Mouse (Mus musculus) neural tube, embryonic 15.5 days (tissue): Measurements from ENCODE around the gene Fam69a. TPM values are rescaled to one million over a fixed set of nuclear protein-coding genes. Genes with fewer than 3 reads are reported as not detected.

Source experiments
- ATAC-seq: fragments of 200-750 bp; cut with Nextera tagmentation; 2 replicates; pipeline ENCODE4 v1.8.0; 2017; ENCODE audit warnings: mild to moderate bottlenecking, moderate TSS enrichment, moderate library complexity; ENCODE audit not compliant: low FRiP score
- H3K27ac ChIP-seq: fragments of 300-500 bp; sonication (generic); replicated peaks from 2 replicates; pipeline ENCODE4 v1.5.1; 2015; ENCODE audit warnings: mild to moderate bottlenecking, inconsistent platforms
- H3K27me3 ChIP-seq: fragments of 300-500 bp; sonication (generic); replicated peaks from 2 replicates; pipeline ENCODE4 v1.6.1; 2015; ENCODE audit warnings: inconsistent platforms
- H3K36me3 ChIP-seq: fragments of 300-500 bp; sonication (generic); 2 replicates; pipeline ENCODE4 v1.6.1; 2015; ENCODE audit warnings: inconsistent platforms
- H3K4me1 ChIP-seq: fragments of 300-500 bp; sonication (generic); 2 replicates; pipeline ENCODE4 v1.6.1; 2015; ENCODE audit warnings: inconsistent platforms
- H3K4me2 ChIP-seq: fragments of 300-500 bp; sonication (generic); 2 replicates; pipeline ENCODE4 v1.6.1; 2015; ENCODE audit warnings: inconsistent platforms, mild to moderate bottlenecking, moderate library complexity
- H3K4me3 ChIP-seq: fragments of 300-500 bp; sonication (generic); replicated peaks from 2 replicates; pipeline ENCODE4 v1.5.1; 2015; ENCODE audit warnings: mild to moderate bottlenecking, inconsistent platforms
- H3K9ac ChIP-seq: fragments of 300-500 bp; sonication (generic); replicated peaks from 2 replicates; pipeline ENCODE4 v1.6.1; 2015; ENCODE audit warnings: mild to moderate bottlenecking, inconsistent platforms
- H3K9me3 ChIP-seq: fragments of 300-500 bp; sonication (generic); replicated peaks from 2 replicates; pipeline ENCODE4 v1.6.1; 2016; ENCODE audit warnings: inconsistent platforms
- WGBS: fragments of 180-500 bp; shearing (Covaris S2); methylation state at CpG from one replicate; pipeline ENCODE4 v1.1.7; 2015; ENCODE audit warnings: mixed read lengths; 5-methylcytosine and 5-hydroxymethylcytosine counted together
- polyA plus RNA-seq: library from polyadenylated mRNA; unstranded; fragments of >200 nt; fragmentation: Nextera tagmentation; extraction: Ambion mirVana; gene quantifications from 2 replicates; pipeline ENCODE4 v1.2.1, GENCODE M21; 2015

Fam69a gene
- polyA plus RNA-seq, 1 experiment from 2014 or later = 79.1 TPM

DNA sequence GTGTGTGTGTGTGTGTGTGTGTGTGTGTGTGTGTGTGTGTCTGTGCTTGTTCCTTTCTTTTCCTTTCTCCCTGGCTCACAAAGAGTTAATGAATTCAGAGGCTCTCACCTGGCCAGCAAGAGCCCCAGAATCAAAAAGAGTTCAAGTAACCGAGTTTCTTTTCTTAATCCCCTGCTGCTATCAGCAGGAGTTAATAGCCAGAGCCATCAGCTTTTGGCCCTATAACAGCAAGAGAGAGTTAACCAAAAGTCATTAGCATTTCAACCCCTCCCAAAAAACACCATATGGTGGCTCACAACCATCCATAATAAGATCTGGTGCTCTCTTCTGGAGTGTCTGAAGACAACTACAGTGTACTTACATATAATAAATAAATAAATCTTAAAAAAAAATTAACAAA is 27.3 kb upstream of the Fam69a start:
- no peaks in the 10 kb centered on the region for H3K4me1 ChIP-seq
- H3K4me3 ChIP-seq = no peak overlapping the region
- no peak overlapping the region for H3K9ac ChIP-seq
- no peak overlapping the region for H3K27ac ChIP-seq
- H3K4me2 ChIP-seq = no peak overlapping the region
- no peaks in the 10 kb centered on the region for H3K36me3 ChIP-seq
- no peaks in the 10 kb centered on the region for H3K9me3 ChIP-seq
- 3% methylated on average over 1 of the region's 1 CpGs for WGBS
- no peak for ATAC-seq
- no peaks in the 10 kb centered on the region for H3K27me3 ChIP-seq

DNA sequence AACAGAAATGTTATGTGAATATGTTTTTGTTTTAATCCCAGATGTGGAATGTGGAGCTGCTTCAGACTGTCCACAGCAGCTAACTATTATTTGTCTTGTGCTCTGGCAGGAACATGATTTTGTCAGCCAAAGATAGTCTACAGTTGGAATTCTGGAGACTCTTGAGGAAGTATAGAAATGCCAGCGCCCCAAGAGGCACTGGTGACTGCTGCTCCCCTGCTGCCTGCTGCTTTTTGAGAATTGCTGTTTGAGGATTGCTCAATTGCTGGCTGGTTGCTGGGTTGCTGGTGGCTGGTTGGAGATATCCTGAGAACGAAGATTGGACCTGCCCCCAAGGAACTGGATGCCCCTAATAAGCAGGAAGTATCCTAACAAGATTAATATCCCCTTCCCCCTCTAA is 22.8 kb upstream of the Fam69a start:
- ATAC-seq = no peak
- no peaks in the 10 kb centered on the region for H3K4me1 ChIP-seq
- no peak overlapping the region for H3K9ac ChIP-seq
- WGBS = 44% methylated on average over 2 of the region's 2 CpGs
- H3K36me3 ChIP-seq = no peaks in the 10 kb centered on the region
- no peaks in the 10 kb centered on the region for H3K27me3 ChIP-seq
- H3K4me2 ChIP-seq = no peak overlapping the region
- no peak overlapping the region for H3K27ac ChIP-seq
- H3K4me3 ChIP-seq = no peak overlapping the region
- H3K9me3 ChIP-seq = no peaks in the 10 kb centered on the region

DNA sequence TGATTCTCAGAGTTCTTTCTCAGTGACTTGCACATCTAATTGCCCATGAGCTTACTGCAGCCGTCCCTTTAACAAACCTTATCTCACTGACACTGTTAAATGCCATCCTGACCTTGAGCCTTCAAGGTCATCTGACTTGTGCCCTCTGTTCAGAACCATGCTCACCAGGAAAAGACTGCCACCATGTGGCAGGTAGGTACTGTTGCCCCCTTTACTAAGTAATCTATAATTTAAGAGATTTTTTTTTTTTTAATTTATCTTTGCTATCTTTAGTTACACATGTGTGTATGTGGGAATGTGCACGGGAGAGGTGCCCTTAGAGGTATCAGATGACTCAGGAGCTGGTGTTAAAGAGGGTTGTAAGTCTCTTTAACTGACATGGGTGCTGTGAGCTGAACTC is 18.2 kb upstream of the Fam69a start:
- H3K9me3 ChIP-seq = no peaks in the 10 kb centered on the region
- H3K4me2 ChIP-seq = no peak overlapping the region
- H3K9ac ChIP-seq = no peak overlapping the region
- H3K4me1 ChIP-seq = no peaks in the 10 kb centered on the region
- no peak overlapping the region for H3K4me3 ChIP-seq
- no peak for ATAC-seq
- 57% methylated on average over 2 of the region's 2 CpGs for WGBS
- H3K36me3 ChIP-seq = no peaks in the 10 kb centered on the region
- no peak overlapping the region for H3K27ac ChIP-seq
- H3K27me3 ChIP-seq = no peaks in the 10 kb centered on the region

DNA sequence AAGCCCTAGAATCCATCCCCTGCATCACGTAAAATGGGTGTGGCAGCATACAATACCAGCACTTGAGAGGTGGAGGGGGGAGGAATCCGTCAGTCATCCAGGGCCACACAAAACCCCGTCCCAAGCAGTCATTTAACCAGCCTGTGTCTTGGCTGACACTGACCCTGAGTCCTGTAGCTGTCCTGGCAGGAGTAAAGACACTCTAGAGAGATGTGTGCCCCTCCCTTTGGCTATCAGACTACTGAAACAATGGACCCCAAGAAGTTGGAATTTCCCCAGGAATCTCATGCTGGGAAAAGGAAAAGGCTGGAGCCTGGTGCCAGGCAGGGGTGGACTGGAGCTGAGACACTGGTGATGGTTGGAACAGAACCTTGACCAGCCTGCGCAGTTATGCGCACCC is 15.8 kb upstream of the Fam69a start:
- Histone ChIP-seq H3K27ac (no peak overlapping the region), H3K36me3 (no peaks in the 10 kb centered on the region), H3K4me2 (no peak overlapping the region), H3K4me3 (no peak overlapping the region), H3K9me3 (no peaks in the 10 kb centered on the region), H3K9ac (no peak overlapping the region), H3K4me1 (no peaks in the 10 kb centered on the region), H3K27me3 (no peaks in the 10 kb centered on the region)
- ATAC-seq = no peak
- 70% methylated on average over 5 of the region's 5 CpGs for WGBS

DNA sequence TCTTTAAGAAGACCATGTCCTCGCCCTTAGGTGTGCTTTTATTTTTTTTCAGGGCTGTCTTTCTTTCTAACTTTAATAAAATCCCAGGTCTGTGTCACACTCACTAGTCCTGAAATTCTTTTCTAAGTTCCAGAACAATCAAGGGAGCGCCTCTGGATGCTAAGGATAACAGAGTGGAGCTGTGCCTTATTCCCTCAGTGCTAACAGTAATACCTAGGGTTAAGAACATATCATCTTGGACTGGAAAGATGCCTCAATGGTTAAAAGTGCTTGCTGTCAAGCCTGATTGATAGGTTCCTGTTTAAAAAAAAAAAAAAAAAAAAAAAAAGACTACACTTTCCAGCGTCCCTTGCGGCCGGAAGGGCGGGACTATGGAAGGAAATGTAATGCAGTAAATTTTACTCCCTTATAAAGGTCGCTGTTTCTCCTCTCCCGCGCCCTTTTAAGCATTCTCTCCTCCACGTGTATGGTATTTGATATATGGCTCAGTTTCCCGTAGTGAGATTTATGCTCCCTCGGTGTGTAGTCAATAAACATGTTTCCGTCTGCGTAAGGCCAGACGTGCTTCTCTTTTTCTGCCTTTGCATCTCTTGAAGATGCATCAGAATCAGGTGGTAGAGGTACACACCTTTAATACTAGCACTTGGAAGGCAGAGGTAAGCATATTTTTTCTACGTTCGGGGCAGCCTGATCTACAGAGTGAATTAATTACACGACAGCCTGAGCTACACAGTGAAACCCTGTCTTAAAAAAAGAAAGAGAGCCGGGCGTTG is 14.1 kb upstream of the Fam69a start:
- Histone ChIP-seq H3K4me3 (peak overlapping the region; percentile 60), H3K4me1 (no peaks in the 10 kb centered on the region), H3K9ac (peak overlapping the region; percentile 55), H3K4me2 (peak overlapping the region; percentile 56), H3K27ac (peak overlapping the region; percentile 78), H3K36me3 (no peaks in the 10 kb centered on the region), H3K27me3 (no peaks in the 10 kb centered on the region), H3K9me3 (no peaks in the 10 kb centered on the region)
- ATAC-seq = peak; percentile 87
- WGBS = 15% methylated on average over 20 of the region's 20 CpGs

DNA sequence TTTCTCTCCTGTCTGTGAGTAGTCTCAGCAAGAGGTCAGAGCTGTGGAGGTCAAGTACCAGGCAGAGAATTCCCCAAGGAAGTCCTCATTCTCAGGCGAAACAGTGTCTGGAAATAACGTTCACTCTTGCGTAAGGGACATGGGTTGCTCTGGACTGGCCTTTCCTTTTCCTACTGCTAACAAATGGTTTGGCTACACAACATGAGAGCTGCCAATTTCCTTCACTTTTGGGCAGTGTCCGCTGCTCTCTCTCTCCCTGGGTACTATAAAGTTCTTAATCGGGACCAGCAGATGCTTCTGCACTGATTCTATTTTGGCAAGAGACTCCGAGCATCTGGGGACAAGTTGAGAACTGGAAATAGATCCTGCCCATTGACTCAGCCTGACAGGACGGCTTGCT is 10.8 kb upstream of the Fam69a start:
- Histone ChIP-seq H3K4me3 (no peak overlapping the region), H3K27ac (no peak overlapping the region), H3K4me1 (no peaks in the 10 kb centered on the region), H3K9me3 (no peaks in the 10 kb centered on the region), H3K4me2 (no peak overlapping the region), H3K9ac (no peak overlapping the region), H3K27me3 (no peaks in the 10 kb centered on the region), H3K36me3 (no peaks in the 10 kb centered on the region)
- ATAC-seq = no peak
- WGBS = 74% methylated on average over 7 of the region's 7 CpGs

DNA sequence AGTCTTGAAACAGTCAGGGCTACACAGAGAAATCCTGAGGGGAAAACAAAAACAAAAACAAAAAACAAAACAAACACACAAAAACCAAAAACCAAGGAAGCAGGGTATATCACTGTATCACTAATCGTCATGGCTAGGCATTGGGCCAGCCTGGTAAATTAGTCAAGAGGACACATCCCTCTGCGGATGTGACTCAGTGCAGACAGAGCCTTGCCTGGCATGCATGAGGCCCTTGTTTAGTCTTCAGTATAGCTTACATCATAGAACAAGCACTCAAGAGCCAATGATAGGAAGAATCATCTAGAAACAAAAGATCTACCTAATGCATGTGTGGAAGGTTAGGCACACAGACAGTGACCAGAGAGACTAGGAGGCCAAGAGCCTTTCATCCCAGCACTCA is 9.1 kb upstream of the Fam69a start:
- Histone ChIP-seq H3K9me3 (no peaks in the 10 kb centered on the region), H3K9ac (no peak overlapping the region), H3K27me3 (no peaks in the 10 kb centered on the region), H3K4me1 (no peaks in the 10 kb centered on the region), H3K4me3 (no peak overlapping the region), H3K27ac (no peak overlapping the region), H3K4me2 (no peak overlapping the region), H3K36me3 (no peaks in the 10 kb centered on the region)
- WGBS = 90% methylated on average over 2 of the region's 2 CpGs
- ATAC-seq = no peak

DNA sequence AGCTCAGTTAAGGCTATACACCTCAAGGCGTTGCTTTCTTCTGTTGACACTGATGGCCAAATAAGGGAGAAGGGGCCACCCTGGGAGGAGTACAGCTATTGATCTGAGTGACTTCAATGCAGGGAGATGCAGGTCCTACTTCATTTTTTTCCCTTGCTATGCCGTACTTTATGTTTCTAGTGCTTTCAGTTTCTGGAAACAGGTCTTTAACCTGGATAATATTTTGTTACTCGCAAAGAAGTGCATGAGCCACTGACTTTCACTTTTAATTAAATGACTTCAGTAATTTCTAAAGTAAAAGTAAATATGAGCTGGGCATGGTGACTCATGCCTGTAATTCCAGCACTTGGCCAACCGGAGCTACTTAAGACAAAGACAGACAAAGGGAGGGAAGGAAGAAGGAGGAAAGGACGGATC is 958 bp upstream of the Fam69a start:
- Histone ChIP-seq H3K4me1 (peaks cover 17% of the 10 kb centered on the region), H3K36me3 (no peaks in the 10 kb centered on the region), H3K4me3 (peak overlapping the region; percentile 92), H3K27ac (peak overlapping the region; percentile 98), H3K4me2 (peak overlapping the region; percentile 67), H3K9ac (peak overlapping the region; percentile 97; the same call in 1 of the 2 replicates), H3K9me3 (no peaks in the 10 kb centered on the region), H3K27me3 (no peaks in the 10 kb centered on the region)
- ATAC-seq = no peak
- 15% methylated on average over 5 of the region's 5 CpGs for WGBS

DNA sequence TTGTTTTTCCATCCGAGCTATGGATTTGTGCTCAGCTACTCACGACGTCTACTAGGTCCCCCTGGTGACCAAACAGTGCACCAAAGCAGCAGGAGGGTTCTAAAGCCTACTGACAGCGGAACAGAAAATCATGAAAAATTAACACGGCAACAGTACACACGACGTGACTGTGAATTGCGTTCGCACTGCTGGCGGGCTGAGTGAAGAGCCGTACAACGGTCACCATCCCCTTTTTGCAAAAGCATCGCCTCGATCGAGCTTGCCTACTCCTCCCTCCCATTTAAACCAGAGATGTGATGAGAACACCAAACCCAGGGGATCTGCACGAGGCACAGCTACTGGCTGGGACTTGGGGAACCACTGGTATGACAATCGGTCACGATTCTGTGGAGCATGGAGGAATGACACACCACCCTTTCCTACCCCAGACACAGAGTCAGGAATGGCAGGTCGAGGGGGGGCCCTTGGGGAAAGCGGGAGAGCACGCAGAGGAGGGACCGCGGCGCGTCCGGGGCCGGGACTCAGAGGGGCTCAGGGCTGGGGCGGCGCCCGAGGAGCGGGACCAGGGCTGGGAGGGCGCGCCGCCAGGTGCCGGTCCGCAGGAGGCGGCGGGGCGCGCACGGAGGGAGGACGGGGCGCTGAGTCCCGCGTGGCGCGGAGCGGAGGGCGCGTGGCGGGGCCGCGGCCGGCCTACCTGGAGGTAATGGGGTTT is 474 bp downstream of the Fam69a start:
- Histone ChIP-seq H3K4me1 (peaks cover 17% of the 10 kb centered on the region), H3K27me3 (no peaks in the 10 kb centered on the region), H3K4me3 (peak overlapping the region; percentile 92), H3K27ac (peak overlapping the region; percentile 98), H3K9ac (peak overlapping the region; percentile 97), H3K36me3 (no peaks in the 10 kb centered on the region), H3K4me2 (peak overlapping the region; percentile 67), H3K9me3 (no peaks in the 10 kb centered on the region)
- 0% methylated on average over 49 of the region's 54 CpGs for WGBS
- ATAC-seq = peak; percentile 77

DNA sequence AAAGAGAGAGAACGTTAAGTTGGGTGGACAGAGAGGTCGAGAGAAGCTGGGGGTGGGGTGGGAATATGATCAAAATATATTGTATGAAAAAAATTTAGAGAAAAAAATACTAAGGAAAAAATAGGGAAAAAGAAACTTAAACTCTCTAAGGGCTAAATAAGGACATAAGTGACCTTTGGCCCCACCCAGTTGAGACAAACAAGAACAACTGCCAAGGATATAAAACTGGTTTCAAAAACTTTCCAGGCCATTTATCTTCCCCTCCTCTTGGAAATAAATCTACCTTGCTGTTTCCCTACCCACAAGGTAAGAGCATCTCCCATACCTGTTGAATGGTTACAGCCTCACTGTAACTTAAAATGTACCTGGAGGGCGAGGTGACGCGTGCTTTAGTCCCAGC is 2.9 kb downstream of the Fam69a start:
- Histone ChIP-seq H3K27ac (no peak overlapping the region), H3K9ac (no peak overlapping the region), H3K27me3 (no peaks in the 10 kb centered on the region), H3K4me2 (no peak overlapping the region), H3K36me3 (no peaks in the 10 kb centered on the region), H3K9me3 (no peaks in the 10 kb centered on the region), H3K4me3 (no peak overlapping the region), H3K4me1 (peaks cover 17% of the 10 kb centered on the region)
- 94% methylated on average over 5 of the region's 5 CpGs for WGBS
- no peak for ATAC-seq

DNA sequence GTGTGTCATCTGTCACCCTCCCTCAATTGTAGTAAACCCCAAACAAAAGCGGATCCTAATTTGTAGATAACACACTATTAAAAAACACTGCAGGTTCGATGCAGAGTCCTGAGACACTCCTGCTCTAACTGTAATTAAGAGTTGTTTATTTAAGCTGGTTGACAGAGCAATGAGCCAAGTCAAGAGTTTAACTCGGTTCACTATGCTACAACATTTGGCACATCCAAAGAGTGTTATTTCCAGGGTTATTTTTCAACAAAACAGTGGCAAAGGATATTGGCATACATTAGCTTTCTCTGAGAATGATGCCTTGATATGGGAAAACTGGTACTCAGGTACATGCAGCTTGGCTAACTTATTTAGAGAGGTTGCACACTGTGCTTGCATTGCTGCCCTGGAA is 4.9 kb downstream of the Fam69a start:
- Histone ChIP-seq H3K9ac (no peak overlapping the region), H3K4me1 (peaks cover 11% of the 10 kb centered on the region), H3K36me3 (no peaks in the 10 kb centered on the region), H3K4me3 (no peak overlapping the region), H3K9me3 (no peaks in the 10 kb centered on the region), H3K4me2 (no peak overlapping the region), H3K27me3 (no peaks in the 10 kb centered on the region), H3K27ac (no peak overlapping the region)
- ATAC-seq = no peak
- WGBS = 77% methylated on average over 3 of the region's 3 CpGs

DNA sequence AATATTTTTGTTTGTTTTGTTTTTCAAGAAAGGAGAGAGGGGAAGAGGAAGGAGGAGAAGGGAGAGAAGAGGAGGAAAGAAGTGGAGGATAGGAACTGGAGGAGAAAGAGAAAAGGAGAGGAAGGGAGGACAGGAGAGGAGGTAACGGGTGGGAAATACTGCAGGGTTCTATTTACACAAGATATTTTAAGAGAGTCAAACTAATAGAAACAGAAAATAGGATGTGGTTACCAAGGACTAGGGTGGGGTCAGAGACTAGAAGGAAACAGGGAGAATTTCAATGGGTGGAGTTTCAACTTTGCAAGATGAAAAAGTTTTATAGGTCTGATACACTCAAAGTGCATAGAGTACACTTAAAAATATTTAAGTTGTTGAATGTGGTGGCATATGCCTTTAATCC is 7.0 kb downstream of the Fam69a start:
- Histone ChIP-seq H3K4me3 (no peak overlapping the region), H3K4me2 (no peak overlapping the region), H3K9ac (no peak overlapping the region), H3K4me1 (peaks cover 4% of the 10 kb centered on the region), H3K36me3 (no peaks in the 10 kb centered on the region), H3K9me3 (no peaks in the 10 kb centered on the region), H3K27ac (no peak overlapping the region), H3K27me3 (no peaks in the 10 kb centered on the region)
- no peak for ATAC-seq
- 94% methylated on average over 1 of the region's 1 CpGs for whole genome bisulfite sequencing
